10 mouse cellular contexts compared by ENCODE assay signal in genomic region chr17:87102636-87103035, GRCm38 (mm10). TPM values are rescaled to one million over a fixed set of nuclear protein-coding genes. Genes with fewer than 3 reads are reported as not detected.
A peak's percentile ranks its signal among the peaks of the same experiment; 100 is the strongest.
DNase-seq lines count a peak whose midpoint lies in the region; ATAC-seq lines count a peak whose summit lies in the region.
"Had no signal": no experiment of that assay in that cellular context is flagged by ENCODE, and none has a peak within 500 bp of the region (broad histone marks: within the 10 kb centered on the region; RNA-seq: fewer than 3 reads in every experiment).

No protein-coding gene starts in this region.

- peak overlapping the region; percentile 11; the same call in 1 of the 2 replicates for H3K4me2 ChIP-seq in heart, embryonic 15.5 days

- H3K4me3 ChIP-seq in heart, embryonic 15.5 days: no peak overlapping the region

- H3K4me1 ChIP-seq in heart, embryonic 15.5 days (replicated peaks): peaks cover 14% of the 10 kb centered on the region

- 40% methylated on average over 8 of the region's 8 CpGs for WGBS in heart, embryonic 15.5 days

- no peaks in the 10 kb centered on the region for H3K27me3 ChIP-seq in heart, embryonic 15.5 days
- H3K27me3 ChIP-seq: CH12.LX had no signal

- H3K36me3 ChIP-seq in heart, embryonic 15.5 days: no peaks in the 10 kb centered on the region

- 0 out of 2 replicates have a peak overlapping the region, but pooled peaks have one; percentile 7 for H3K27ac ChIP-seq in heart, embryonic 15.5 days

- peak; percentile 13 for DNase-seq in gastrocnemius, postnatal 25 days
- no peak for DNase-seq in gastrocnemius, postnatal 4 days (ENCODE audit: low spot score in 2 of 2)
- peak; percentile 91 for DNase-seq in NIH3T3 (ENCODE audit: low read depth)
- peak; percentile 64 to 72 for DNase-seq in kidney, postnatal 36 days
- no peak for DNase-seq in spleen, postnatal 14 days (ENCODE audit: low spot score in 2 of 2)
- DNase-seq in cerebellum, postnatal 36 days: no peak
- DNase-seq: thymus, postnatal 4 days had no signal

- no peak overlapping the region for H3K9ac ChIP-seq in heart, embryonic 15.5 days

- ATAC-seq in heart, embryonic 15.5 days (replicated peaks; ENCODE audit: insufficient number of reproducible peaks, insufficient read depth, low FRiP score, low read depth): no peak
- no peak for ATAC-seq in inflammation-experienced regulatory T-cells, adult 6 months

- H3K9me3 ChIP-seq in heart, embryonic 15.5 days (replicated peaks): no peaks in the 10 kb centered on the region

RNA-seq across cellular contexts. Expression of gene Socs5, which starts 4.8 kb away (rescaled TPM):
- total RNA-seq in gastrocnemius, postnatal 25 days (2021): 10 to 100 TPM in 1 of 2 experiments, 1 to 10 TPM in 1; 9.1 to 11.5 TPM
- total RNA-seq in gastrocnemius, postnatal 4 days (2021): 10 to 100 TPM; 17.5 to 18.2 TPM
- polyA plus RNA-seq in heart, embryonic 15.5 days (2015; fragmentation: Nextera tagmentation; extraction: Ambion mirVana): 10.5 and 12.2 TPM in 2 replicates
- 10 to 100 TPM in 1 of 3 experiments, 1 to 10 TPM in 2; 4.7 to 10.5 (median 8.6) TPM for polyA plus RNA-seq in inflammation-experienced regulatory T-cells, adult 6 months (2017; shearing (Covaris generic))

Comparison
In these comparisons a context has a peak if more than half of its experiments do, and no peak if none do; other contexts are left out.
1. DNase-seq: peak in gastrocnemius, postnatal 25 days (single experiment), NIH3T3 (single experiment) and kidney, postnatal 36 days (2 of 2); none in gastrocnemius, postnatal 4 days (0 of 2), spleen, postnatal 14 days (0 of 2) and cerebellum, postnatal 36 days (0 of 2).